Mouse (Mus musculus): ENCODE data around the gene Mdh2. TPM values are rescaled to one million over a fixed set of nuclear protein-coding genes. Genes with fewer than 3 reads are reported as not detected.

The Mdh2 gene
- polyA plus RNA-seq, 1 experiment from 2014 or later: 625 TPM

DNA sequence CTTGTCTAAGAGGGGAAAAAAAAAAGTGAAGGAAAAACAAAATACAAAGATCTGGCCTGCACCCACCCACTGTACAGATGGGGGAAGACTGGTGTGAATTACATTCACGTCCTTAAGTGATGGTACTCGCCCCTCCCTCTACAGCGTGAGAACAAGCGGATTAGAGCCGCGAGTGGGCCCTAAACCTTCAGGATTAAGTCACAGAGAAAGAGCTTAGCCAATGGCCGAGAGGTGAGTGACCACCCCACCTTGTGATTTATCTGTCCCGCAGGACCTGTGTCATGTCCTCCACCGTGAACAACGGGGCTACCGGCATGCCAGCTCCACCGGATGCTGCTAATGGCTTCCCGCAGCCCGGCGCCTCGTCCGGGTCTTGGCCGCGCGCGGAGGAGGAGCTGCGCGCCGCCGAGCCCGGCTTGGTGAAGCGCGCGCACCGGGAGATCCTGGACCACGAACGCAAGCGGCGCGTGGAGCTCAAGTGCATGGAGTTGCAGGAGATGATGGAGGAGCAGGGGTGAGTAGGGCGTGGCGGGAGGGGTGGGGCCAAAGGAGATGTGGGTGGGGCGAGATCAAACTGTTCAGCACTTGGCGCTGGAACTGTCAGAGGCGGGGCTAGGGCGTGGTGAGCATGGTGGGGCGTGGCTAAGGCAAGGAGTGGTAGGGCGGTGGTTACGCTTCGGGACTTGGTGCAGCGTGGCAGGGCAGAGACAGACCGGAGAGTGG is 56.6 kb downstream of the Mdh2 start:
- ATAC-seq (replicated peaks; ENCODE audit: low FRiP score): peak; percentile 92
- Histone ChIP-seq H3K4me3 (ENCODE audit: low read depth, low read length) (peak overlapping the region; percentile 39), H3K4me1 (replicated peaks; ENCODE audit: control insufficient read depth, insufficient read depth, low read length) (no peaks in the 10 kb centered on the region), H3K9ac (ENCODE audit: low read depth, low read length) (no peak overlapping the region), H3K4me2 (peak overlapping the region; percentile 64), H3K9me3 (ENCODE audit: control insufficient read depth, low read length) (no peaks in the 10 kb centered on the region), H3K27me3 (replicated peaks; ENCODE audit: control insufficient read depth, insufficient read depth, low read length) (peaks cover 20% of the 10 kb centered on the region), H3K27ac (ENCODE audit: low read depth, low read length) (no peak overlapping the region), H3K36me3 (ENCODE audit: control insufficient read depth, insufficient read depth, low read length) (no peaks in the 10 kb centered on the region)
- WGBS: 3% methylated on average over 47 of the region's 47 CpGs
- peak; percentile 88 for DNase-seq (ENCODE audit: low spot score)

DNA sequence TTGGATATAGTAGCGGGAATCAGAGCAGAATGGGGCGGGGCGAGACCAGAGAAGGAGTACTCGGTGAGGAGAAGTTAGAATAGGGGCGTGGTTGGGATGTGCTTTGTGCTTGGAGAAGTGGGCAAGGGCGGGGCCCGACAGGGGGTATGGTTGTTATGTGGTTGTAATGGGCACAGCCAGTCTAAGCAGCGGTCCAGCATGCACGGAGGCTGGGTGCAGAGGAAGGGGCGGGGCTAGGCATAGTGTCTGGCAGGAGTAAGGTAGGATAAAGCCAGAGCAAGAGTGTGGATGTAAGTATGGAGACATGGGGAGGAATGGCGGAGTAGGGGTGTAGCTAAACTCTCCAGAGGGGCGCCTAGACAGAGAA is 57.2 kb downstream of the Mdh2 start:
- DNase-seq (ENCODE audit: low spot score): no peak
- H3K4me2 ChIP-seq: peak overlapping the region; percentile 64
- no peaks in the 10 kb centered on the region for H3K9me3 ChIP-seq (ENCODE audit: control insufficient read depth, low read length)
- peaks cover 20% of the 10 kb centered on the region for H3K27me3 ChIP-seq (replicated peaks; ENCODE audit: control insufficient read depth, insufficient read depth, low read length)
- 3% methylated on average over 12 of the region's 12 CpGs for WGBS
- H3K36me3 ChIP-seq (ENCODE audit: control insufficient read depth, insufficient read depth, low read length): no peaks in the 10 kb centered on the region
- peak overlapping the region; percentile 39 for H3K4me3 ChIP-seq (ENCODE audit: low read depth, low read length)
- no peaks in the 10 kb centered on the region for H3K4me1 ChIP-seq (replicated peaks; ENCODE audit: control insufficient read depth, insufficient read depth, low read length)
- no peak overlapping the region for H3K27ac ChIP-seq (ENCODE audit: low read depth, low read length)
- no peak overlapping the region for H3K9ac ChIP-seq (ENCODE audit: low read depth, low read length)
- no peak; the same call in 1 of the 2 replicates for ATAC-seq (replicated peaks; ENCODE audit: low FRiP score)

DNA sequence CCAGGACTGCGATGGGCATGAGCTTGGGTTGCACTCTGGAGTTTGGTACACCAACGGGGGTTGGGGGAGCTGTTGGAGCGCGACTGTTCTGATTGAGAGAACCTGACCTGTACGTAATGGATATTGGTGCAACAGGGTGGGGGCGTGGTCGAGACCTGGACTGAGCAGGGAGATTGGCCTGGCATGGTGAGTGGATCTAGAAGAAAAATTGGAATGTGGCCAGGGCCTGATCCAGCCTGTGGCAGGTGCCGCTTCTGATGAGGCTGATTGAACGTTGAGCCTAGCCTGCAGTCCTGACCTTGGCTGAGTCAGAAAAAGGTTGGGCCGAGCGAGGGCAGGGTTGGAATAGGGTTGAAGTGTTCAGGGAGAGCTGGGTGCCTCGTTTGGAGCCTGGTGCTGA is 57.7 kb downstream of the Mdh2 start:
- ATAC-seq (replicated peaks; ENCODE audit: low FRiP score) (no peak), DNase-seq (ENCODE audit: low spot score) (no peak)
- WGBS: 24% methylated on average over 12 of the region's 12 CpGs
- peaks cover 20% of the 10 kb centered on the region for H3K27me3 ChIP-seq (replicated peaks; ENCODE audit: control insufficient read depth, insufficient read depth, low read length)
- H3K4me1 ChIP-seq (replicated peaks; ENCODE audit: control insufficient read depth, insufficient read depth, low read length): no peaks in the 10 kb centered on the region
- H3K9me3 ChIP-seq (ENCODE audit: control insufficient read depth, low read length): no peaks in the 10 kb centered on the region
- H3K9ac ChIP-seq (ENCODE audit: low read depth, low read length): no peak overlapping the region
- no peaks in the 10 kb centered on the region for H3K36me3 ChIP-seq (ENCODE audit: control insufficient read depth, insufficient read depth, low read length)
- H3K27ac ChIP-seq (ENCODE audit: low read depth, low read length): no peak overlapping the region
- no peak overlapping the region for H3K4me3 ChIP-seq (ENCODE audit: low read depth, low read length)
- no peak overlapping the region; the same call in 1 of the 2 replicates for H3K4me2 ChIP-seq

Small RNAs within 50 kb of the gene (microRNA-seq; reads per million reads assigned to microRNA genes)
- not detected for gene Gm23268 (ENCODE audit: borderline number of aligned reads)
- not detected for gene Mir7034 (ENCODE audit: borderline number of aligned reads)

Other genes with a start within 250 kb of the Mdh2 start
- 16.3 and 17.5 TPM in 2 replicates for gene Hip1, start 233.4 kb upstream of the Mdh2 start, polyA plus RNA-seq (2014; fragmentation: Nextera tagmentation; extraction: Ambion mirVana)
- gene Ccl26, start 214.9 kb upstream of the Mdh2 start, polyA plus RNA-seq (2014; fragmentation: Nextera tagmentation; extraction: Ambion mirVana): not detected in 2 replicates
- 7.9 and 8.5 TPM in 2 replicates for gene Ccl24, start 205.4 kb upstream of the Mdh2 start, polyA plus RNA-seq (2014; fragmentation: Nextera tagmentation; extraction: Ambion mirVana)
- gene Rhbdd2, start 145.9 kb upstream of the Mdh2 start, polyA plus RNA-seq (2014; fragmentation: Nextera tagmentation; extraction: Ambion mirVana): 25.0 and 27.8 TPM in 2 replicates
- gene Por, start 108.4 kb upstream of the Mdh2 start, polyA plus RNA-seq (2014; fragmentation: Nextera tagmentation; extraction: Ambion mirVana): 48.1 and 49.3 TPM in 2 replicates
- 23.2 and 23.7 TPM in 2 replicates for gene Tmem120a, start 34.0 kb upstream of the Mdh2 start, polyA plus RNA-seq (2014; fragmentation: Nextera tagmentation; extraction: Ambion mirVana)
- gene Styxl1, start 95 bp upstream of the Mdh2 start, polyA plus RNA-seq (2014; fragmentation: Nextera tagmentation; extraction: Ambion mirVana): 0.29 TPM in 1 of 2 replicates, not detected in the other
- gene Srrm3, start 28.4 kb downstream of the Mdh2 start, polyA plus RNA-seq (2014; fragmentation: Nextera tagmentation; extraction: Ambion mirVana): 0.04 and 0.16 TPM in 2 replicates
- 11.8 and 22.1 TPM in 2 replicates for gene Hspb1, start 109.4 kb downstream of the Mdh2 start, polyA plus RNA-seq (2014; fragmentation: Nextera tagmentation; extraction: Ambion mirVana)
- 97.3 and 99.8 TPM in 2 replicates for gene Ywhag, start 156.1 kb downstream of the Mdh2 start, polyA plus RNA-seq (2014; fragmentation: Nextera tagmentation; extraction: Ambion mirVana)
- 3.0 and 3.1 TPM in 2 replicates for gene Ssc4d, start 196.1 kb downstream of the Mdh2 start, polyA plus RNA-seq (2014; fragmentation: Nextera tagmentation; extraction: Ambion mirVana)
- gene Zp3, start 201.6 kb downstream of the Mdh2 start, polyA plus RNA-seq (2014; fragmentation: Nextera tagmentation; extraction: Ambion mirVana): not detected in 2 replicates
- gene Dtx2, start 216.3 kb downstream of the Mdh2 start, polyA plus RNA-seq (2014; fragmentation: Nextera tagmentation; extraction: Ambion mirVana): 20.0 and 20.3 TPM in 2 replicates

Data from liver, embryonic 11.5 days (tissue).